Mouse (Mus musculus) stomach, embryonic 15.5 days (tissue): ENCODE measurements around the gene Gm525. TPM values are rescaled to one million over a fixed set of nuclear protein-coding genes. Genes with fewer than 3 reads are reported as not detected.
A peak's percentile ranks its signal among the peaks of the same experiment; 100 is the strongest.
"Not testable (repeated sequence)": the region's sequence is repeated elsewhere in the genome, so short reads cannot be mapped to it uniquely, and the experiment has no call there.

Experiments used
- ATAC-seq: fragments of 200-750 bp; cut with Nextera tagmentation; 2 replicates; pipeline ENCODE4 v1.8.0; 2017; ENCODE audit warnings: low read depth, moderate number of reproducible peaks, moderate TSS enrichment; ENCODE audit not compliant: insufficient read depth, low FRiP score
- H3K27ac ChIP-seq: fragments of 300-500 bp; sonication (generic); 2 replicates; pipeline ENCODE4 v1.5.1; 2015; ENCODE audit warnings: mild to moderate bottlenecking, inconsistent platforms
- H3K27me3 ChIP-seq: fragments of 300-500 bp; sonication (generic); replicated peaks from 2 replicates; pipeline ENCODE4 v1.6.1; 2015; ENCODE audit warnings: inconsistent platforms
- H3K36me3 ChIP-seq: fragments of 300-500 bp; sonication (generic); 2 replicates; pipeline ENCODE4 v1.6.1; 2015; ENCODE audit warnings: inconsistent platforms
- H3K4me1 ChIP-seq: fragments of 300-500 bp; sonication (generic); 2 replicates; pipeline ENCODE4 v1.6.1; 2015; ENCODE audit warnings: inconsistent platforms
- H3K4me2 ChIP-seq: fragments of 300-500 bp; sonication (generic); 2 replicates; pipeline ENCODE4 v1.6.1; 2015; ENCODE audit warnings: mild to moderate bottlenecking, inconsistent platforms
- H3K4me3 ChIP-seq: fragments of 300-500 bp; sonication (generic); replicated peaks from 2 replicates; pipeline ENCODE4 v1.5.1; 2015; ENCODE audit warnings: inconsistent platforms
- H3K9ac ChIP-seq: fragments of 300-500 bp; sonication (generic); 2 replicates; pipeline ENCODE4 v1.6.1; 2015; ENCODE audit warnings: inconsistent platforms
- H3K9me3 ChIP-seq: fragments of 300-500 bp; sonication (generic); 2 replicates; pipeline ENCODE4 v1.6.1; 2016; ENCODE audit warnings: inconsistent platforms
- WGBS: fragments of 180-500 bp; shearing (Covaris S2); methylation state at CpG from one replicate; pipeline ENCODE4 v1.1.7; 2015; 5-methylcytosine and 5-hydroxymethylcytosine counted together
- polyA plus RNA-seq: library from polyadenylated mRNA; unstranded; fragments of >200 nt; fragmentation: Nextera tagmentation; extraction: Ambion mirVana; gene quantifications from 2 replicates; pipeline ENCODE4 v1.2.1, GENCODE M21; 2015

Gene Gm525
- polyA plus RNA-seq, 1 experiment from 2014 or later = 2.1 TPM

GRCm38 (mm10) chr11:89078996-89079680 lies 5.5 kb downstream of the Gm525 start:
- WGBS = 75% methylated on average over 16 of the region's 16 CpGs
- H3K9me3 ChIP-seq = no peaks in the 10 kb centered on the region
- no peak overlapping the region for H3K9ac ChIP-seq
- no peaks in the 10 kb centered on the region for H3K4me1 ChIP-seq
- H3K27me3 ChIP-seq = no peaks in the 10 kb centered on the region
- H3K36me3 ChIP-seq = no peaks in the 10 kb centered on the region
- no peak overlapping the region for H3K4me2 ChIP-seq
- ATAC-seq = no peak
- no peak overlapping the region for H3K27ac ChIP-seq
- no peak overlapping the region for H3K4me3 ChIP-seq

- ATAC-seq, H3K4me3 ChIP-seq, H3K27me3 ChIP-seq, H3K36me3 ChIP-seq, H3K4me2 ChIP-seq, H3K4me1 ChIP-seq, H3K27ac ChIP-seq, H3K9ac ChIP-seq, H3K9me3 ChIP-seq: not testable (repeated sequence)
- 69% methylated on average over 5 of the region's 5 CpGs for WGBS
Observed at GRCm38 (mm10) chr11:89081906-89082305, 8.3 kb downstream of the Gm525 start.

- H3K4me3 ChIP-seq, H3K27ac ChIP-seq, H3K4me2 ChIP-seq, H3K27me3 ChIP-seq, H3K36me3 ChIP-seq, ATAC-seq, H3K9ac ChIP-seq, H3K4me1 ChIP-seq, H3K9me3 ChIP-seq: not testable (repeated sequence)
- WGBS = 84% methylated on average over 3 of the region's 3 CpGs
Observed at GRCm38 (mm10) chr11:89082691-89083090, 9.1 kb downstream of the Gm525 start.

GRCm38 (mm10) chr11:89084601-89085000 lies 11.0 kb downstream of the Gm525 start:
- H3K4me2 ChIP-seq = no peak overlapping the region
- H3K27me3 ChIP-seq = no peaks in the 10 kb centered on the region
- H3K4me1 ChIP-seq = no peaks in the 10 kb centered on the region
- no peak overlapping the region for H3K9ac ChIP-seq
- no peaks in the 10 kb centered on the region for H3K9me3 ChIP-seq
- ATAC-seq = no peak
- H3K27ac ChIP-seq = no peak overlapping the region
- H3K4me3 ChIP-seq = no peak overlapping the region
- WGBS = 42% methylated on average over 7 of the region's 7 CpGs
- no peaks in the 10 kb centered on the region for H3K36me3 ChIP-seq

GRCm38 (mm10) chr11:89086208-89086809 lies 12.7 kb downstream of the Gm525 start:
- Histone ChIP-seq H3K27ac (no peak overlapping the region), H3K27me3 (no peaks in the 10 kb centered on the region), H3K4me2 (no peak overlapping the region), H3K4me3 (no peak overlapping the region), H3K9ac (no peak overlapping the region), H3K36me3 (no peaks in the 10 kb centered on the region), H3K4me1 (no peaks in the 10 kb centered on the region), H3K9me3 (no peaks in the 10 kb centered on the region)
- ATAC-seq = no peak
- 72% methylated on average over 10 of the region's 10 CpGs for WGBS

GRCm38 (mm10) chr11:89088754-89089153 lies 15.1 kb downstream of the Gm525 start:
- H3K27me3 ChIP-seq = no peaks in the 10 kb centered on the region
- WGBS = 91% methylated on average over 4 of the region's 4 CpGs
- no peak overlapping the region for H3K27ac ChIP-seq
- no peaks in the 10 kb centered on the region for H3K36me3 ChIP-seq
- H3K4me1 ChIP-seq = no peaks in the 10 kb centered on the region
- no peak overlapping the region for H3K4me2 ChIP-seq
- no peak overlapping the region for H3K4me3 ChIP-seq
- no peaks in the 10 kb centered on the region for H3K9me3 ChIP-seq
- ATAC-seq = no peak
- no peak overlapping the region for H3K9ac ChIP-seq

- not testable (repeated sequence) for ATAC-seq
Observed at GRCm38 (mm10) chr11:89090359-89090758, 16.7 kb downstream of the Gm525 start.

GRCm38 (mm10) chr11:89092714-89093113 lies 19.1 kb downstream of the Gm525 start:
- Histone ChIP-seq H3K36me3 (no peaks in the 10 kb centered on the region), H3K9ac (no peak overlapping the region), H3K4me3 (no peak overlapping the region), H3K27ac (no peak overlapping the region), H3K27me3 (no peaks in the 10 kb centered on the region), H3K4me1 (no peaks in the 10 kb centered on the region), H3K4me2 (peak overlapping the region; percentile 27; the same call in 1 of the 2 replicates), H3K9me3 (no peaks in the 10 kb centered on the region)
- WGBS = 42% methylated on average over 9 of the region's 9 CpGs
- ATAC-seq = no peak

More at GRCm38 (mm10) chr11:89090359-89090758, 16.7 kb downstream of the Gm525 start:
- H3K9me3 ChIP-seq, H3K4me3 ChIP-seq, H3K27ac ChIP-seq, H3K36me3 ChIP-seq, H3K4me1 ChIP-seq, H3K9ac ChIP-seq, H3K27me3 ChIP-seq, H3K4me2 ChIP-seq: not testable (repeated sequence)
- WGBS = 89% methylated on average over 6 of the region's 7 CpGs

- WGBS = 58% methylated on average over 3 of the region's 3 CpGs
- Histone ChIP-seq H3K36me3 (no peaks in the 10 kb centered on the region), H3K9me3 (no peaks in the 10 kb centered on the region), H3K9ac (no peak overlapping the region), H3K4me3 (no peak overlapping the region), H3K27ac (no peak overlapping the region), H3K27me3 (no peaks in the 10 kb centered on the region), H3K4me1 (no peaks in the 10 kb centered on the region), H3K4me2 (no peak overlapping the region)
- ATAC-seq = no peak
Observed at GRCm38 (mm10) chr11:89095306-89095705, 21.7 kb downstream of the Gm525 start.

GRCm38 (mm10) chr11:89097292-89097691 lies 23.7 kb downstream of the Gm525 start:
- not testable (repeated sequence) for H3K4me1 ChIP-seq, H3K9ac ChIP-seq, H3K27me3 ChIP-seq, H3K4me2 ChIP-seq, H3K4me3 ChIP-seq, H3K9me3 ChIP-seq, ATAC-seq, H3K27ac ChIP-seq, H3K36me3 ChIP-seq
- WGBS = 89% methylated on average over 10 of the region's 10 CpGs

- Histone ChIP-seq H3K27ac (no peak overlapping the region), H3K9me3 (no peaks in the 10 kb centered on the region), H3K9ac (no peak overlapping the region), H3K27me3 (no peaks in the 10 kb centered on the region), H3K4me3 (no peak overlapping the region), H3K4me1 (no peaks in the 10 kb centered on the region), H3K36me3 (no peaks in the 10 kb centered on the region), H3K4me2 (no peak overlapping the region)
- ATAC-seq = no peak
- 78% methylated on average over 17 of the region's 17 CpGs for WGBS
Observed at GRCm38 (mm10) chr11:89098083-89098835, 24.6 kb downstream of the Gm525 start.

GRCm38 (mm10) chr11:89098930-89099329 lies 25.3 kb downstream of the Gm525 start:
- Histone ChIP-seq H3K27ac (no peak overlapping the region), H3K36me3 (no peaks in the 10 kb centered on the region), H3K9ac (no peak overlapping the region), H3K9me3 (no peaks in the 10 kb centered on the region), H3K4me3 (no peak overlapping the region), H3K27me3 (no peaks in the 10 kb centered on the region), H3K4me1 (no peaks in the 10 kb centered on the region), H3K4me2 (no peak overlapping the region)
- 73% methylated on average over 6 of the region's 6 CpGs for WGBS
- ATAC-seq = no peak
